Mouse (Mus musculus): Measurements from ENCODE around the gene Armc2. TPM values are rescaled to one million over a fixed set of nuclear protein-coding genes. Genes with fewer than 3 reads are reported as not detected.

The Armc2 gene
- polyA plus RNA-seq, 1 experiment from 2014 or later: 3.4 TPM

DNA sequence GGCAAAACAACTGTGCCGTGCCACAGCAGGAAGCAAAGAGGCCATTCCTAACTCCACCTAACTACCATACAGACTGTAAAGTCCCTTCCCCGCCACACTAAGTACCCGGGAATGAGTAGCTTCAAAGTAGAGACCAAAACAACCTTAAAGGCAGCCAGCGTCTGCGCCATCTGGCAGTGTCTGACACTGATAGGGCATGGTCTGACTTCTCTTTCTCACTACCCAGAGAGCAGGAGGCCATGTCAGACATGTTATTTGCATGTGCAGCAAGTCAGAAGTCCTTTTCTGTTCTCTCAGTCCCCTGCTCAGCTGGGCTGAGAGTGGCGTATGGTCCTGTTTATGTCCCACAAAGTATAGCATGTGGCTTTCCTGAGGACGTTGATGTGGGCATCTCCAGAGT lies 23.8 kb upstream of the Armc2 start:
- H3K27ac ChIP-seq: peak overlapping the region; percentile 65
- DNase-seq (ENCODE audit: low spot score): no peak
- H3K9me3 ChIP-seq (replicated peaks): no peaks in the 10 kb centered on the region
- no peaks in the 10 kb centered on the region for H3K27me3 ChIP-seq (ENCODE audit: low read depth, poor library complexity, severe bottlenecking)
- WGBS: 43% methylated on average over 7 of the region's 7 CpGs
- H3K36me3 ChIP-seq: no peaks in the 10 kb centered on the region
- H3K4me1 ChIP-seq: peaks cover 33% of the 10 kb centered on the region
- H3K4me3 ChIP-seq: no peak overlapping the region

DNA sequence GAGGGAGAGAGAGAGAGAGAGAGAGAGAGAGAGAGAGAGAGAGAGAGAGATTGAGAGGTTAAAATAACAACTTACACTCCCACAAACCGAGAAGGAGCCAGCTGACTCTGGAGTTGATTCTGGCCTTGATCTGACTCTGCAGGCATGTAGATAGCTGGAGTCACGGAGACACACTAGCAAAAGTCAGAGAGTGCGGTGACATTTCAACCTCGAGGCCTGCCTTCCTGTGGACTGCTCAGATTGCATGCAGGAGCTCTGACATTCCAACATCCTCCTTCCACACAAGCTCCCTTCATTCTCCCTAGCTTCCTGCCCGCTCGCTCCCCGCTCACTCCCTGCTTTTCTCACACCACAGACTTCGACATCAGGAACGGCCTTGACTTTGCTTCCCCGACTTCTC lies 20.3 kb upstream of the Armc2 start:
- Histone ChIP-seq H3K36me3 (no peaks in the 10 kb centered on the region), H3K27me3 (ENCODE audit: low read depth, poor library complexity, severe bottlenecking) (no peaks in the 10 kb centered on the region), H3K27ac (no peak overlapping the region), H3K4me3 (no peak overlapping the region), H3K9me3 (replicated peaks) (no peaks in the 10 kb centered on the region), H3K4me1 (peaks cover 45% of the 10 kb centered on the region)
- WGBS: 55% methylated on average over 10 of the region's 10 CpGs
- DNase-seq (ENCODE audit: low spot score): no peak

DNA sequence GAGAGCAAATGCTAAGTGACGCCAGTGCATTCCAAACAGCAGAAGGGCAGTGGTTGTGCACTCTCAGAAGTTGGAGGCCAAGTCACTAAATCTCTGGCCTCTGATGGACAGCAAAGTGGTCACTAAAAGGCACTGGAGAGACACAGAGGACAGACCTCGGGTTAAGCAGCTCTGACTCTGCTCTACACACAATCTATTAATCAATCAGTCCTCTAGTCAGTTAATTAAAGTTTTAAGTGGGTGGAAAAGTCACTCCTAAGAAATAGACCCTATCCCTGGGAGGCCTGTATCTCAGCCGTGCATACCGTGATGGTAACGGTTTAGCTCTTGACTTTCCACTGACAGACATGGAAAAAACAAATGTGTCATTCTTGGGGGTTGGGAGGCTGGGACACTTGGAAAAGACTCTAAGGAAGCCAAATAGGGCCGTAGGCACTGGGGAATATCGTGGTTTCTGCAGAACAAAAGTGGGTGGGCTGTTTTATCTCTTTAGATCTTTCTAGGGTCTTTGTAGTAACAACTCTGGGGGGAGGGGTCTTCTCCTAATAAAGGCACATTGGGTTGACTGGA lies 19.1 kb upstream of the Armc2 start:
- no peak overlapping the region for H3K27ac ChIP-seq
- H3K4me3 ChIP-seq: no peak overlapping the region
- no peak for DNase-seq (ENCODE audit: low spot score)
- no peaks in the 10 kb centered on the region for H3K36me3 ChIP-seq
- H3K9me3 ChIP-seq (replicated peaks): no peaks in the 10 kb centered on the region
- 37% methylated on average over 7 of the region's 7 CpGs for WGBS
- no peaks in the 10 kb centered on the region for H3K27me3 ChIP-seq (ENCODE audit: low read depth, poor library complexity, severe bottlenecking)
- peaks cover 34% of the 10 kb centered on the region for H3K4me1 ChIP-seq

DNA sequence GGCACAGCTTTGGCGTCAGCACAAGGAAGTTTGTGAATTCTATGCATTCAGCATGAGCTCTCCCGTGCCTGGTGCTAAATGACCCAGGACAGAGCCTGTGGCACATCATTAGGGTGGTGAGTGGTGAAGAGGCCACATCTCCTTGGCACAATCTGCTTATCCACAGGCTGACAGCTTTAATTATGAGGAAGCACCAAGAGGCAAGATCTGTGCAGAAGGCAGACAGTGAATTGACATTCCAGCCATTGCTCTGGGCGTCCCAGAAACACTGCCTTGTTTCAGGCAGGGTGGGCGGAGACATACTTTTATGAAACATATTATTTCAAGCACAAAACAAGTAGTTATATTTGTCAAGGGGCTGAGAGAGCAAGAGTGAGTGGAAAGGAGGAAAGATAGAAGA lies 18.6 kb upstream of the Armc2 start:
- Histone ChIP-seq H3K27ac (no peak overlapping the region), H3K4me1 (peaks cover 29% of the 10 kb centered on the region), H3K9me3 (replicated peaks) (no peaks in the 10 kb centered on the region), H3K27me3 (ENCODE audit: low read depth, poor library complexity, severe bottlenecking) (no peaks in the 10 kb centered on the region), H3K36me3 (no peaks in the 10 kb centered on the region), H3K4me3 (no peak overlapping the region)
- no peak for DNase-seq (ENCODE audit: low spot score)
- 58% methylated on average over 4 of the region's 4 CpGs for WGBS

DNA sequence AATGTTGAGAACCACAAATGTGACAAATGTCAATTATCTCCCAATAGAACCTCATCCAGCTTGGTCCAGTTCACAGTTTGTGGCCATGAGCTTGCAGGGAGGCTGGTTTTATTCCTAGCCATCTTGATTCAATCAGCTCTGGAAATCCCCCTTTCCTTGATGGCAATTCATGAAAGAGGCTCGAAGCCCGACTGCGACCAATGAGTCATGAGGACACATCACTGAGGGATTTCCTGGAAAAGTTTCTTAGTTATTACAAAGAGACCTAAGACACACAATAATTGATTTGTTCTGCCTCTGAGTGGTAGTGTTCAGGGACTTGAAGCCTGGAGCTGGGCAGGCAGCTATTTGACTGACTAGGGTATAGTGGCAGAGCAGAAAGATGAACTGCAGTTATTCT lies 15.3 kb upstream of the Armc2 start:
- DNase-seq (ENCODE audit: low spot score): no peak

DNA sequence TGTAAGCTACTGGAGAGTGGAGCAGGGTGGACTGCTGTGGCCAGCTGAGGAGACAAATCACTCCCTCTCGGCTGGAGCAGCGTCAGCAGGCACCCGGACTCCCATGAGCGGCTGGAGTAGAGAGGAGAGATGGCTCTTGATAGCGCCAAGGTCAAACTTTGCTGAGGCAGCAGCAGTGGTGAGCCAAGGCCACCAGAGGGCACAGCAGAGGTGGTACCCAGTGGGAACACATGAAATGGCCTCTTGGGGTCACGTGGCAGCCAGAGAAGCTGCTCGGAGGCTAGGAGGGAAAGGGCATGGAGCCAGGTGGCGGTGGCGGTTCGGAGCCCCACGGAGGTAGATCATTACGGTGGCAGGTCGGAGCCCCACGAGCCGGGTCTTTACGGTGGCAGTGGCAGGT lies 12.8 kb upstream of the Armc2 start:
- peak overlapping the region; percentile 54; the same call in 1 of the 2 replicates for H3K27ac ChIP-seq
- 23% methylated on average over 16 of the region's 16 CpGs for WGBS

More for the DNA sequence above, 15.3 kb upstream of the Armc2 start:
- Histone ChIP-seq H3K4me3 (no peak overlapping the region), H3K4me1 (peaks cover 30% of the 10 kb centered on the region), H3K27me3 (ENCODE audit: low read depth, poor library complexity, severe bottlenecking) (no peaks in the 10 kb centered on the region), H3K9me3 (replicated peaks) (no peaks in the 10 kb centered on the region), H3K27ac (no peak overlapping the region), H3K36me3 (no peaks in the 10 kb centered on the region)
- WGBS: 48% methylated on average over 3 of the region's 3 CpGs

DNA sequence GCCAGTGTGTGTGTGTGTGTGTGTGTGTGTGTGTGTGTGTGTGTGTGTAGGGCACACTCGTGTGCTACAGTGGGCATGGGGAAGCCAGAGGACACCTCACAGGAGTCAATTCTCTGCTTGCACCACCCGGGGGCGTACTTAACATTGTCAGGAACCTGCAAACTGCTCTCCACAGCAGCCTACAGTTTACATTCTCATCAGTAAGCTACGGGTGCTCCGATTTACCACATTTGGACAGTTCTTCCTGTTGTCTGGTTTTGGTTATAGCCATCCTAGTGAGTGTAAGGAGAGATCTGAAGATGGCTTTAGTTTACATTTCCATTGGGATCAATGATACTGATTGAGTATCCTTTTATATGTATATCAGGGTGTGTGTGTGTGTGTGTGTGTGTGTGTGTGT lies 11.3 kb upstream of the Armc2 start:
- H3K36me3 ChIP-seq: no peaks in the 10 kb centered on the region
- H3K9me3 ChIP-seq (replicated peaks): no peaks in the 10 kb centered on the region
- no peak overlapping the region for H3K27ac ChIP-seq
- no peak overlapping the region for H3K4me3 ChIP-seq
- no peak for DNase-seq (ENCODE audit: low spot score)
- H3K4me1 ChIP-seq: peaks cover 34% of the 10 kb centered on the region
- WGBS: 82% methylated on average over 5 of the region's 5 CpGs
- 0 out of 2 replicates have a peak, but pooled peaks cover 2% of the 10 kb centered on the region for H3K27me3 ChIP-seq (ENCODE audit: low read depth, poor library complexity, severe bottlenecking)

More for the DNA sequence above, 12.8 kb upstream of the Armc2 start:
- Histone ChIP-seq H3K9me3 (replicated peaks) (no peaks in the 10 kb centered on the region), H3K36me3 (no peaks in the 10 kb centered on the region), H3K4me3 (no peak overlapping the region), H3K27me3 (ENCODE audit: low read depth, poor library complexity, severe bottlenecking) (0 out of 2 replicates have a peak, but pooled peaks cover under 1% of the 10 kb centered on the region), H3K4me1 (peaks cover 27% of the 10 kb centered on the region)
- DNase-seq (ENCODE audit: low spot score): peak; percentile 82

DNA sequence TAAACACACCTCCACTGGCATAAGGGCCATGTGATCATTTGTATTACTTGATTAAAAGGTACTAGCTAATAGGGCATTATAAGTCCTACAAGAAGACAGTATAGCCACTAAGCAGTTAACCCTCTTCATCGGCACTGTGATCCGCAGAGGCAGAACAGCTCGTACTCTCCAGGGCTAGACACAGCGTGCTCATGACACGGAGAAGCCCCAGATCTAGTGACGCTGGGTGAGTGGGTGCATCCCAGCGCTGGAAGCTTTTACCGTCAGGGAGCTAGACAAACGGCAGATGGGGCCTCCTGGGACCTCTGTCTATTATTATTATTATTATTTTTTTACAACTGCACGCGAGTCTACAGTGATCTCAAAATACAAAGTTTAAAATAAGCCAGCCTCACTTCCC lies 9.1 kb upstream of the Armc2 start:
- Histone ChIP-seq H3K4me1 (peaks cover 25% of the 10 kb centered on the region), H3K36me3 (no peaks in the 10 kb centered on the region), H3K9me3 (replicated peaks) (no peaks in the 10 kb centered on the region), H3K27ac (no peak overlapping the region), H3K27me3 (ENCODE audit: low read depth, poor library complexity, severe bottlenecking) (0 out of 2 replicates have a peak, but pooled peaks cover 2% of the 10 kb centered on the region), H3K4me3 (no peak overlapping the region)
- no peak for DNase-seq (ENCODE audit: low spot score)
- 85% methylated on average over 11 of the region's 11 CpGs for WGBS

DNA sequence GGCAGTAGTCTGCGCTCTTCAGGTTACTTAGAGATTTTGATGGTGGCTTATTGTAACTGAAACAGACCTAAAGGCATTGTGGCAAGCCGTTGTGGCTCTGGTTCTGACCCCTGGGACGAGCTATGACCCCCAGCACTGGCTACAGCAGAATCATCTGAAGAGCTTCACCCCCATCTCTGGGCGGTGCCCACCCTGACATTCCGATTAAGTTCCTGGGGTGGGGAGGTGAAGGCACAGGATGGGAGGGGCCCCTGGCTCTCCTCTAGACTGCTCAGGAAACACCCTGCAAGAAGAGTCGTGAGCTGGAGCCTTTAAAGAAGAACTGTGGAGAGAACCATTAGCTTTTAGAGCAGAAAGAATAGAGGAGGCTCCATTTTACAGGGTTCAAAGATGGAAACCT lies 6.2 kb upstream of the Armc2 start:
- H3K27me3 ChIP-seq (ENCODE audit: low read depth, poor library complexity, severe bottlenecking): 0 out of 2 replicates have a peak, but pooled peaks cover 2% of the 10 kb centered on the region
- DNase-seq (ENCODE audit: low spot score): no peak
- H3K27ac ChIP-seq: no peak overlapping the region
- no peaks in the 10 kb centered on the region for H3K9me3 ChIP-seq (replicated peaks)
- no peaks in the 10 kb centered on the region for H3K36me3 ChIP-seq
- WGBS: 69% methylated on average over 6 of the region's 6 CpGs
- H3K4me3 ChIP-seq: no peak overlapping the region
- H3K4me1 ChIP-seq: peaks cover 18% of the 10 kb centered on the region

DNA sequence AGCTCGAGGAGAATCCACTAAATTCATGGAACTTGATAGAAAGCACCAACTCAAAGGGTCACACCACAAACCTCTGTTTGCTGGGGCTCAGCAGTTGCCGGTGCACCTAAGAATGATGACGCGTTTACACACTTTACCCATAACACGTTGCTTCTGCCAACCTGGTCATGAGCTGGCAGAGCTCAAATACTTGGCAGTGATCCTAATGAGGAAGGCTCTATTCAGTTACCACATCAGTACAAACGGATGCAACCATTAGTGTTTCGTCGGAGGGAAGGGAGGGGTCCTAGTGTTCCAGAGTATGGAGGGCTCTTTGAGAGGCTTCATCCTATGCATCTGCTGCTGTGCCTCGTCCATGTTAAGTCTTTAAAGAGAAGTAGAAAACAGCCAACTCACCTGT lies 3.3 kb upstream of the Armc2 start:
- peaks cover 25% of the 10 kb centered on the region for H3K4me1 ChIP-seq
- no peaks in the 10 kb centered on the region for H3K36me3 ChIP-seq
- DNase-seq (ENCODE audit: low spot score): no peak
- H3K27me3 ChIP-seq (ENCODE audit: low read depth, poor library complexity, severe bottlenecking): peaks cover 16% of the 10 kb centered on the region
- no peak overlapping the region for H3K27ac ChIP-seq
- H3K9me3 ChIP-seq (replicated peaks): no peaks in the 10 kb centered on the region
- 87% methylated on average over 9 of the region's 9 CpGs for WGBS
- H3K4me3 ChIP-seq: no peak overlapping the region

DNA sequence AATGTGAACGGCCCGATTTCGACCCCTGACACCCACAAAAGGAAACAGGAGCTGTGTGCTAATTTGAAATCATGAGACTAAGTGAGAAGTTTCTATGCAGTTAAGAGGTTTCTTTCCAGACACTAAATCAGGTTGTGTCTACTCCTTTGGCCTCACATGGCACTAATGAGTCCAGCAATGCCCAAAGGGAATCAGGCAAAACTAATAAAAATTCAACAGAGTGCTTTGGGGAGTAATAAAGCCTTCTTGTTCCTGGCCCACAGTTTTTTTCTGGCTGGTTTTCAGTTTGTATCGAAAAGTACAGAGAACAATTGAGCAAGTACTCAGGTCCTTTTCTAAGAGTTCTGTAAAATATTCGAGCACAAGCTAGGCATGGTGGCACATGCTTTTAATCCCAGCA lies 4.2 kb downstream of the Armc2 start:
- Histone ChIP-seq H3K36me3 (no peaks in the 10 kb centered on the region), H3K9me3 (replicated peaks) (no peaks in the 10 kb centered on the region), H3K27me3 (ENCODE audit: low read depth, poor library complexity, severe bottlenecking) (peaks cover 25% of the 10 kb centered on the region), H3K27ac (no peak overlapping the region), H3K4me1 (peaks cover 29% of the 10 kb centered on the region), H3K4me3 (no peak overlapping the region)
- DNase-seq (ENCODE audit: low spot score): no peak
- 73% methylated on average over 5 of the region's 5 CpGs for WGBS

DNA sequence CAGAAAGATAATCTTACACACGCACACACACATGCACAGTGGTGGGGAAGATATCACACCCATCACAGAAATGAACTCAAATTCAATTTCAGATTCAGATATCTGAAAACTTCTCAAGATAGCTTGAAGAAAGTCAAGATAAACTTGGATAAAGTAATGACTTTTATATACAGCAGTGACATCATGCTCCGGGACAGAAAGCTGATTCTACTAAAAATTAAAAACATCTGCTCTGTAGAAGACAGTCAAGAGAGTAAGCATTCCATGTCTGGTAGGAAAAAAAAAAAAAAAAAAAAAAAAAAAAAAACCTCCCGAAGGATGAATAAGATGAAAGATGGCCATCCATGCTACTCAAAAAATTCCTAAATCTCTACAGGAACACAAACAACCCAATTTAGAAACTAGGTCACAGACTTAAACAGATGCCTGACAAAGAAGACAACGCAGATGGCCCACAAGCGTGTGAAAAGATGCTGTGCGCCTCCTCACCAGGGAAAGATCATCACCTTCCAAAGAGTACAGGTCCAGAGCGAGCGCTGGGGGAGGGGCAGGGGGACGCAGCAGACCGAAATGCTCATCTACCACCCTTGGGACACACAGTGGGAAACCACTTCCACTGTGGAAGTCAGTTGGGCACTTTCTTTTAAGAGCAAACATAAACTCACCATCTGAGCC lies 7.3 kb downstream of the Armc2 start:
- no peaks in the 10 kb centered on the region for H3K36me3 ChIP-seq
- no peak overlapping the region for H3K27ac ChIP-seq
- peaks cover 15% of the 10 kb centered on the region for H3K4me1 ChIP-seq
- WGBS: 89% methylated on average over 10 of the region's 10 CpGs
- DNase-seq (ENCODE audit: low spot score): no peak
- H3K9me3 ChIP-seq (replicated peaks): no peaks in the 10 kb centered on the region
- peaks cover 5% of the 10 kb centered on the region for H3K27me3 ChIP-seq (ENCODE audit: low read depth, poor library complexity, severe bottlenecking)
- no peak overlapping the region for H3K4me3 ChIP-seq

DNA sequence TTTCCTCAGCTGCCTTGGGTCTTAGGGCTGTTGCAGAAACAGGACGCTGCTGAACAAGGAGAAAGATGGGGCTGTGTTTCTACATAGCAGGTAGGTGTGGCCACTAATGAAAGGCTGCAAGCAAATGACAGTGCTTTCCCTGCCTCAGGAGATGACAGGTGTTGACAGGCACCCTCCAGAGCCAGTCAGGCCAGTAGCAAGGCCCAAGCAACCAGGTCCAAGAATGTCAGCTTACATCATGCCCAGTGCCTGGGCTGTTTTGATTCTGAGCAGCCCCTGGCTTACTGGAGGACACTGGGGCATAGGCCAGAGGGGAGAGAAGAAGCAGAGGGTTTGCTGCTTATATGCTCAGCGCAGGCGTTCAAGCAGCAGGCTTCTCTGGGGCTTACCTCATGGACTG lies 13.0 kb downstream of the Armc2 start:
- DNase-seq (ENCODE audit: low spot score): no peak
- no peaks in the 10 kb centered on the region for H3K9me3 ChIP-seq (replicated peaks)
- no peaks in the 10 kb centered on the region for H3K36me3 ChIP-seq
- no peaks in the 10 kb centered on the region for H3K27me3 ChIP-seq (ENCODE audit: low read depth, poor library complexity, severe bottlenecking)
- H3K4me3 ChIP-seq: no peak overlapping the region
- WGBS: 69% methylated on average over 3 of the region's 3 CpGs
- H3K27ac ChIP-seq: no peak overlapping the region
- H3K4me1 ChIP-seq: peaks cover 15% of the 10 kb centered on the region
